Mouse (Mus musculus): ENCODE measurements at regions not wholly inside any gene's neighbourhood (a gene's known extent, or its start where the extent isn't known, plus 50 kb on each side); places are given as distances from the start of the nearest gene placed in this dataset.

DNA sequence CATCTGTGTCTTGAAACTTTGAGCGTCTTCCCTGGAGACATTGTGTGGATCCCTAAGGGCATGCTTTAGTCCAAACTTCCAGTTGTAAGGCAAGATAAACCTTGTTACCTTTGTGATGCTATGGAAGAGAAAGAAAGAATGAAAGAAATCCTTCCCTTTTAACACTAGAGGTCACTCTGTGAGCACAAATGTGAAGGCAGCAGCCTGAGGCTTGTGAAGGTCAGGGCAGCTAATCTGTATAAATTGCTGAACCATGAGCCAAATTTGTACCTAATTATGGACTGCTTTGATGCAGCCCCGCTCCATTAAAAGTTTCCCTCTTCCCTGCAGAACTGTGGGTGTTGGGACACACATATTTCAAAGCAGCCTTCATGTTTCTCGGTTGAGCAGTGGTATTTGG lies 204.4 kb downstream of the Fam169b start:
- Histone ChIP-seq H3K27me3 (peaks cover 25% of the 10 kb centered on the region; the same call in 1 of the 2 replicates), H3K9me3 (replicated peaks) (no peaks in the 10 kb centered on the region), H3K27ac (no peak overlapping the region), H3K4me3 (replicated peaks) (no peak overlapping the region), H3K9ac (no peak overlapping the region), H3K4me1 (peaks cover 3% of the 10 kb centered on the region; the same call in 1 of the 2 replicates), H3K4me2 (no peak overlapping the region), H3K36me3 (no peaks in the 10 kb centered on the region)
- ATAC-seq (replicated peaks; ENCODE audit: low FRiP score), result no peak
- 49% methylated on average over 3 of the region's 3 CpGs for WGBS

DNA sequence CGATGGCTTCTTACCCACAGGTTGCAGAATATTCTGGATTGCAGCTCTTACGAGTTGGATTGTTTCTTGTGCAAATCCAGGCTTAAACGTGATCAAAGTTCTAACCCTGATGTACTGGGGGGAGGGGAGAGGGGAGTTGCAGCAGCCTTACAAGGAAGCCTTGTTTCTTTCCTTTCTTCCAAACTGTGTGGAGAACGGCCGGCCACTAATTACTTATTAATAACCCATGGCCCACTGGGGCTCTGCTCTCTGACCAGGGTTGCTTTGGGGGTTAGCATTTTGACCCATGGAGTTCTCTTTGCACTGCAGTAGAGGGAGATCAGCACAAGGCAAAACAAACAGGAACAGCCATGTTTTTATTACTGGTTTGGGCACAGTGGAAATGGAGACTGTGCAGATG lies 199.2 kb downstream of the Fam169b start:
- H3K4me3 ChIP-seq (replicated peaks), result no peak overlapping the region
- H3K4me2 ChIP-seq, result no peak overlapping the region
- H3K36me3 ChIP-seq, result no peaks in the 10 kb centered on the region
- peak; percentile 79 for ATAC-seq (replicated peaks; ENCODE audit: low FRiP score)
- H3K4me1 ChIP-seq, result peaks cover 16% of the 10 kb centered on the region; the same call in 1 of the 2 replicates
- H3K9ac ChIP-seq, result no peak overlapping the region
- WGBS, result 12% methylated on average over 5 of the region's 5 CpGs
- peaks cover 4% of the 10 kb centered on the region; the same call in 1 of the 2 replicates for H3K27me3 ChIP-seq
- no peaks in the 10 kb centered on the region for H3K9me3 ChIP-seq (replicated peaks)
- peak overlapping the region; percentile 66 for H3K27ac ChIP-seq

- no peak overlapping the region for H3K4me2 ChIP-seq
Observed at GRCm38 (mm10) chr7:68470983-68471382, 197.3 kb downstream of the Fam169b start.

DNA sequence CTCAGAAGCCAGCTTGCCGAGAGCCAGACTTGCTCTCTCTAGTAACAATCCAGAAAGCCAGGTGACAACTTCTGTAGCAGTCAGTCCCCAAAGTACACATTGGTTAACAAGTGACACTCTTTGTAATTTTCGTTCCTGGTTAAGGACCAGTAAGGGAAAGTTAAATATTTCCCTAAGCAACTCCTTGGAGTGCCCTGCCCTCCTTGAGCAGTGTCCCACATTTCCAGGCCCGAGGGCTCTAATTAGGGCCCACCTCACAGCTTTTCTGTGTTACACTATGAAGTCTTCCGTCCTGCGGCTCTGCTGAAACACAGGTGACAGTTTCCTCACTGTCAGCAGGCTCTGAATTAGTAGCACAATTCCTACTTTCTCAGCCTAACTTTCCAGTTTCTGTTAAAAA lies 194.9 kb downstream of the Fam169b start:
- no peak overlapping the region for H3K27ac ChIP-seq
- H3K27me3 ChIP-seq, result peaks cover 4% of the 10 kb centered on the region; the same call in 1 of the 2 replicates
- H3K4me3 ChIP-seq (replicated peaks), result no peak overlapping the region
- H3K36me3 ChIP-seq, result no peaks in the 10 kb centered on the region
- 76% methylated on average over 5 of the region's 5 CpGs for WGBS
- no peak overlapping the region for H3K9ac ChIP-seq
- peak; percentile 66; the same call in 1 of the 2 replicates for ATAC-seq (replicated peaks; ENCODE audit: low FRiP score)
- H3K9me3 ChIP-seq (replicated peaks), result no peaks in the 10 kb centered on the region
- no peak overlapping the region for H3K4me2 ChIP-seq
- H3K4me1 ChIP-seq, result peaks cover 18% of the 10 kb centered on the region; the same call in 1 of the 2 replicates

More at GRCm38 (mm10) chr7:68470983-68471382, 197.3 kb downstream of the Fam169b start:
- peaks cover 18% of the 10 kb centered on the region; the same call in 1 of the 2 replicates for H3K4me1 ChIP-seq
- no peak overlapping the region for H3K4me3 ChIP-seq (replicated peaks)
- peaks cover 4% of the 10 kb centered on the region; the same call in 1 of the 2 replicates for H3K27me3 ChIP-seq
- no peak overlapping the region for H3K9ac ChIP-seq
- 26% methylated on average over 11 of the region's 11 CpGs for WGBS
- no peaks in the 10 kb centered on the region for H3K9me3 ChIP-seq (replicated peaks)
- no peak overlapping the region for H3K27ac ChIP-seq
- H3K36me3 ChIP-seq, result no peaks in the 10 kb centered on the region
- no peak for ATAC-seq (replicated peaks; ENCODE audit: low FRiP score)

DNA sequence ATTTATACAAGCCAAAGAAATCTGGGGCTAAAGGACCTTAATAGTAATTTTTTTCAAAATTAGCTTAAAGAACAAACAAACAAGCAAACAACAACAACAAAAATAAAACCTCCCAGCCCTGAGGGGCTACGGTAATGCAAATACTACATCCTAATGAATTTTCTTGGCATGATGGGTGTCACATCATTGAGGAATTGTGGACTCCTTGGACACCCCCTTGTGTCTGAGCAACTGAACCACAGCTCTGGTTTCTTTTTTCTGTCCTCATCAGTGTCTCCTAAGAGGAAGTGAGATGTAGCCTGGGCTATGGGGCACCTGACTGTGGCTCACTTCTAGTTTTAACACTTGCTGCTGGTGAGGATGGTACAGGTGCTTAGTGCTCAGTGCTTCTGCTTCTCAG lies 184.2 kb downstream of the Fam169b start:
- H3K9me3 ChIP-seq (replicated peaks), result no peaks in the 10 kb centered on the region
- H3K9ac ChIP-seq, result no peak overlapping the region
- H3K27me3 ChIP-seq, result no peaks in the 10 kb centered on the region
- no peaks in the 10 kb centered on the region for H3K36me3 ChIP-seq
- WGBS, result 83% methylated on average over 1 of the region's 1 CpGs
- no peaks in the 10 kb centered on the region for H3K4me1 ChIP-seq
- H3K4me3 ChIP-seq (replicated peaks), result no peak overlapping the region
- no peak overlapping the region for H3K4me2 ChIP-seq
- no peak overlapping the region for H3K27ac ChIP-seq
- ATAC-seq (replicated peaks; ENCODE audit: low FRiP score), result no peak

DNA sequence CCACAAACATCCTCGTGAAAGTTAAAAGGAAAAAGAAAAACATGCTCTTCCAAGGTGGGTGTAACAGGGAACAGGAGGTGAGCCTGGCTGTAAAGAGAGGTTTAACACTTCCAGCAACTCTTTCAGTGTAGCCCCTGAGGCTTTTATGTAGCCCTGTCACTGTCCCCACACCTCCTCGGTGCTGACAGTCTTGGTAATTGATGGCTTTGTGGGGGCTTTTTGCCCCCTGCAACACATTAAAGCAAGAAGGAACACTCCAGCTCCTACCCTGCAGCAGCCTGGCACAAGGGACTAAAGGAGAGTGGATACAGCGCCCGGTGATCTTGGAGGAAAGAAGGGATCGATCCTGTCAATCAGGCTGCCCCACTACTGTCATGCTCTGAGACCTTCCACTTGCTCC lies 181.8 kb downstream of the Fam169b start:
- Histone ChIP-seq H3K9me3 (replicated peaks) (no peaks in the 10 kb centered on the region), H3K36me3 (no peaks in the 10 kb centered on the region), H3K4me1 (no peaks in the 10 kb centered on the region), H3K4me2 (no peak overlapping the region), H3K9ac (no peak overlapping the region), H3K27me3 (no peaks in the 10 kb centered on the region), H3K27ac (no peak overlapping the region), H3K4me3 (replicated peaks) (no peak overlapping the region)
- WGBS, result 21% methylated on average over 5 of the region's 5 CpGs
- ATAC-seq (replicated peaks; ENCODE audit: low FRiP score), result no peak

DNA sequence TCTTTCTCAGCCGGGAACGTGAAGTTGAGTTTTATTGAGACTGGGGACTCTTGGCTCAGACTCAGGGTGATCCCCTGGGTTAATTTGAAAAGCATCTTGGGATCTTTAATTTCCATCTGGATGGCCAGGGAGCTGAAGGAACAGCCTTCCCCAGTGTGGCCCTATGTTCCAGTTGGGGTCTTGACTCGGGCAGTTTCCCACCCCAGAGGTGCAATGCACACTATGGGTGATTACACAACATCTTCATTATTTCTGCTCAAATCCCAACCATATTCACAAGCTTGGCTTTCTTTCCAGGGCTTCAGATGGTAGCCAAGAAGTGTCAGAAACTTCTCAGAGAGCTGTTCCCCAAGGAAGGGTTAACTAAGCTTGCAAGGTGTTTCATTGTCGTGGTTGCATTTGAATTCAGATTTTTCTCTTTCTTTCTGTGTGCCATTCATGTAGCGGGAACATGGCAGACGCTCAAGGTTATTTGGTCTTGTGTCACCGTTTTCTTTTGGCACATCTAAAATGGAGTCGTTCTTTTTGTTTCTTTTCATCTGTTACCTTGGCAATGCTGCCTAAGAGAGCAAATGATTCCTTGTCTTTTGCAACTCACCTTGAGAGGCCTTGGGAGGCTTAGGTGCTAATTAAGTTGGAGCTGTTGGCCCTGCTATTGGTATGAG lies 179.5 kb downstream of the Fam169b start:
- no peak for ATAC-seq (replicated peaks; ENCODE audit: low FRiP score)
- Histone ChIP-seq H3K9me3 (replicated peaks) (no peaks in the 10 kb centered on the region), H3K36me3 (no peaks in the 10 kb centered on the region), H3K9ac (no peak overlapping the region), H3K4me1 (no peaks in the 10 kb centered on the region), H3K27ac (no peak overlapping the region), H3K4me2 (no peak overlapping the region), H3K27me3 (no peaks in the 10 kb centered on the region), H3K4me3 (replicated peaks) (no peak overlapping the region)
- 84% methylated on average over 8 of the region's 8 CpGs for WGBS

DNA sequence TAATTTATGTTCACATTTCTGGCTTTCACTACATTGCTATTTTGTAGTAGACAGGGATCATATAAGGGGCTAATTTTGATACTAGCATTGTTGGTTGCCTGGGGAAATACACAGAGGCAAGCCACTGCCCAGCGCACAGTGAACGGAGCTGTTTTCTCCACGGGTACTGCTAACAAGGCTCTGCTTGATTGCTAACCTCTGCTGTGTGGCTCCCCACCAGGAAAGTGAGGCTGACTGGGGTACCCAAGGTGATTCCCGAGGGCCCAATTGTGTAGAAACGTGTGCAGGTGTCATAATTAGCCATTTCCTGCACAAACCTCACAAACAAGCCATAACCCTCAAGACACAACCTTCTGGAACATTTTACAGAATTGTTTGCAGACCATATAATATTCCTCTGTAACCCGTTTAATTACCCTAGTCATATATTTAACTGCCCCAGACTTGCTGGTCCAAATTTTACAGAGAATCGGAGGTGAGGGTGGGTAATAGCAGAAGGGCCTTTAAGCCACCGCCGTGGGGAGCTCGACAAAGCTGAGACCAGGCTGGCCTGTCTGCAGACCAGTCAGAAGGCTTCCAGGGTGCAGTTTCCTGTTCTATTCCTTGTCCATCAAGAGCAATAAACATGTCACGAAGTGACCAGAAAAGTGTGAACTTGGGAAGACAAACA lies 170.9 kb downstream of the Fam169b start:
- no peak overlapping the region for H3K4me2 ChIP-seq
- H3K27ac ChIP-seq, result no peak overlapping the region
- H3K27me3 ChIP-seq, result no peaks in the 10 kb centered on the region
- H3K9ac ChIP-seq, result no peak overlapping the region
- no peak for ATAC-seq (replicated peaks; ENCODE audit: low FRiP score)
- no peaks in the 10 kb centered on the region for H3K9me3 ChIP-seq (replicated peaks)
- no peak overlapping the region for H3K4me3 ChIP-seq (replicated peaks)
- no peaks in the 10 kb centered on the region for H3K4me1 ChIP-seq
- no peaks in the 10 kb centered on the region for H3K36me3 ChIP-seq
- 37% methylated on average over 11 of the region's 11 CpGs for WGBS

DNA sequence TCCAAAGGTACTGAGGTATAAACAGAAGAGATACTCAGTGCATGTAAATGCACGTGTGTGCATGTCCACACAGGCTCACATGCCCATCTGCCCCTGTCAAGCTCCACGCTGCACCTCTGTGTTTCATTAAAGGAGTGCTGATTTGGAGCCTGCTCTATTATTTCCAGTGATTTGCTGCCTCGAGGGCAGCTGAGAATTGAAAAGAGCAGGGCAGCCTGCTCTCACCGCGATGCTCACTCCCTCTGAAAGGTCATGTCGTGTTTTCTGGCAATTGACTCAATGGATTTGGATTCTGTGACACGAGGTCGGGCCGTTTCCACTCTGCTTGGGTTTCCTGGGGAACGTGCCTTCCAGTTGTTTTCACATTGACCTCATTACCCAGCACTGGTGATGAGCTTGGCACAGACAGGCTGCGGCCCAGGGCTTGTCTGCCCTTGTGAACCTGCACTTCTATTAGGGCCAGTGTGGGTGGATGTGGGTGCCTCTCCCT lies 167.1 kb downstream of the Fam169b start:
- no peak for ATAC-seq (replicated peaks; ENCODE audit: low FRiP score)
- Histone ChIP-seq H3K36me3 (no peaks in the 10 kb centered on the region), H3K9ac (no peak overlapping the region), H3K27ac (no peak overlapping the region), H3K4me2 (no peak overlapping the region), H3K4me3 (replicated peaks) (no peak overlapping the region), H3K27me3 (no peaks in the 10 kb centered on the region), H3K4me1 (no peaks in the 10 kb centered on the region), H3K9me3 (replicated peaks) (no peaks in the 10 kb centered on the region)
- 29% methylated on average over 11 of the region's 11 CpGs for WGBS

GRCm38 (mm10) chr7:68428946-68429345 lies 155.3 kb downstream of the Fam169b start:
- no peak for ATAC-seq (replicated peaks; ENCODE audit: low FRiP score)
- WGBS, result 77% methylated on average over 4 of the region's 4 CpGs

GRCm38 (mm10) chr7:68415890-68416289 lies 142.3 kb downstream of the Fam169b start:
- no peaks in the 10 kb centered on the region for H3K9me3 ChIP-seq (replicated peaks)
- H3K9ac ChIP-seq, result no peak overlapping the region
- no peaks in the 10 kb centered on the region for H3K36me3 ChIP-seq
- H3K4me3 ChIP-seq (replicated peaks), result no peak overlapping the region
- no peaks in the 10 kb centered on the region for H3K4me1 ChIP-seq
- no peak overlapping the region for H3K4me2 ChIP-seq
- ATAC-seq (replicated peaks; ENCODE audit: low FRiP score), result no peak
- no peak overlapping the region for H3K27ac ChIP-seq
- 87% methylated on average over 7 of the region's 7 CpGs for WGBS
- H3K27me3 ChIP-seq, result no peaks in the 10 kb centered on the region

More at GRCm38 (mm10) chr7:68428946-68429345, 155.3 kb downstream of the Fam169b start:
- no peak overlapping the region for H3K4me3 ChIP-seq (replicated peaks)
- H3K36me3 ChIP-seq, result no peaks in the 10 kb centered on the region
- H3K27me3 ChIP-seq, result no peaks in the 10 kb centered on the region
- no peak overlapping the region for H3K4me2 ChIP-seq
- no peak overlapping the region for H3K27ac ChIP-seq
- no peaks in the 10 kb centered on the region for H3K9me3 ChIP-seq (replicated peaks)
- H3K4me1 ChIP-seq, result no peaks in the 10 kb centered on the region
- no peak overlapping the region for H3K9ac ChIP-seq

DNA sequence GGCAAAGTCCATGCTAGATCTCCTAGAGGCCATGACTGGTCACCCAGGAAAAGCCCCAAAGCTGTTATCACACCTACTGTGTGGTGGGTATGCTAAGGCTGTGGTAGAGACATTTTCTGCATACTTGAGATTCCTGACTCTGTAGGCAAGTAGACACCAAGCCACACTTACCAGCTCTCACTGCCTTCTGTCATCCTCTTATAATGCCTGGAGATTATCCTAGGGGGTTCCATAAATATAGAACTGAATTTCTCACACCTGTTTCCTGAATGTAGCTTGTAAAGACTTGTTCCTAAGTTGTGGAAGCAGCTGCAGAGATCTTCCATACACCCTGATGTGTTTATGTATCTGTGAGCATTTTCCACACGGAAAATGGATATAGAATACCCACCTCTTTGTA lies 139.1 kb downstream of the Fam169b start:
- Histone ChIP-seq H3K27ac (no peak overlapping the region), H3K36me3 (no peaks in the 10 kb centered on the region), H3K27me3 (no peaks in the 10 kb centered on the region), H3K4me3 (replicated peaks) (no peak overlapping the region), H3K4me1 (no peaks in the 10 kb centered on the region), H3K9ac (no peak overlapping the region), H3K4me2 (no peak overlapping the region), H3K9me3 (replicated peaks) (no peaks in the 10 kb centered on the region)
- no peak for ATAC-seq (replicated peaks; ENCODE audit: low FRiP score)
- 62% methylated on average over 1 of the region's 1 CpGs for WGBS

Measured in kidney, embryonic 15.5 days (tissue).